ENCODE assay signal across 17 mouse cellular contexts in the genomic region with DNA sequence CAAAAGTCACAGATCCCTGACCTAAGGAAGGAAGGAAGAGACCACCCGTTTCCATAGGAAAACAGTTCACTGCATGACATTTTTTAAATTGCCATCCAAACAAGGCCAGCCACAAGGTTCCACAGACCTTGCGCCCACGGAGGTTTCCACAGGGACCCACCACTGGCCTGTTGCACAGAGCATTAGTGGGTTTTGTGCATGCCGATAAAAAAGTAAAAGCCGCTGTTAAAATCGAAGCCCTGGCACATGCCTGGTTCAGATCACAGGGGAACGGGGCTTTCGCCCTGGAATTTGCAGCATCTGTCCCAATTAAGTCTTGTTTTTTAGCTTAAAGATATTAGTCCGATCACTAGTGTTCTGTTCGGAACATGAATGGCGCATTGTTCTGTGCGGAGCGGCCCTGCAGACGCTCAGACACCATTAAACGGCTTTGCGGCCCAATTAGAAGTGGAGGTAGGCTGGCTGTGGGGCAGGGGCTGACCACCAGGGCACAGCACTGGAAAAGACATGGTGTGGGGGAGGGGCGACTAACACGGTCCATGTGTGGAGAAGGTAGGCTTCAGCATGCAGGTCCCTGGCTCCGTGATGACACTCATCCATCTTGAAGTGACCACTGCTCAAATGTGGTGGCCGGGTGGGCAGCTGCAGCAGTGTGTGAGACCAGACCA. TPM values are rescaled to one million over a fixed set of nuclear protein-coding genes. Genes with fewer than 3 reads are reported as not detected.
A peak's percentile ranks its signal among the peaks of the same experiment; 100 is the strongest.
DNase-seq lines count a peak whose midpoint lies in the region; ATAC-seq lines count a peak whose summit lies in the region.
"Had no signal": no experiment of that assay in that cellular context is flagged by ENCODE, and none has a peak within 500 bp of the region (broad histone marks: within the 10 kb centered on the region; RNA-seq: fewer than 3 reads in every experiment).

No protein-coding gene starts in this region.

- peaks cover 3% of the 10 kb centered on the region; the same call in 1 of the 2 replicates for H3K27me3 ChIP-seq in neural tube, embryonic 15.5 days (replicated peaks)
- peaks cover 8% of the 10 kb centered on the region for H3K27me3 ChIP-seq in embryonic facial prominence, embryonic 10.5 days (replicated peaks; ENCODE audit: low read depth, poor library complexity, severe bottlenecking)
- no peaks in the 10 kb centered on the region for H3K27me3 ChIP-seq in limb, embryonic 10.5 days (ENCODE audit: low read depth, poor library complexity, severe bottlenecking)
- H3K27me3 ChIP-seq: CH12.LX, Patski had no signal

- H3K27ac ChIP-seq in neural tube, embryonic 15.5 days (replicated peaks), result no peak overlapping the region
- H3K27ac ChIP-seq in embryonic facial prominence, embryonic 10.5 days (replicated peaks), result peak overlapping the region; percentile 69
- peak overlapping the region; percentile 88 for H3K27ac ChIP-seq in limb, embryonic 10.5 days
- H3K27ac ChIP-seq: heart, adult 2 months had no signal

- H3K36me3 ChIP-seq in neural tube, embryonic 15.5 days, result no peaks in the 10 kb centered on the region
- no peaks in the 10 kb centered on the region for H3K36me3 ChIP-seq in embryonic facial prominence, embryonic 10.5 days (replicated peaks)
- no peaks in the 10 kb centered on the region for H3K36me3 ChIP-seq in limb, embryonic 10.5 days

- WGBS in neural tube, embryonic 15.5 days, result 64% methylated on average over 20 of the region's 20 CpGs
- 38% methylated on average over 20 of the region's 20 CpGs for WGBS in embryonic facial prominence, embryonic 10.5 days
- 45% methylated on average over 20 of the region's 20 CpGs for WGBS in limb, embryonic 10.5 days

- peak; percentile 53 for DNase-seq in neural tube, embryonic 10.5 days (ENCODE audit: extremely low spot score, low spot score)
- DNase-seq in embryonic facial prominence, embryonic 10.5 days (ENCODE audit: low spot score), result peak; percentile 85
- peak; percentile 90 for DNase-seq in limb, embryonic 10.5 days (ENCODE audit: low spot score)
- DNase-seq in cerebellum, adult 9-10 months, result no peak
- DNase-seq in frontal cortex, postnatal 10 days (ENCODE audit: low spot score in 2 of 2), result no peak
- DNase-seq: cerebellum, adult 9-11 months; heart, postnatal 10 days; kidney, postnatal 14 days; liver, postnatal 0 days; right cerebral cortex, postnatal 14 days had no signal

- no peak overlapping the region for H3K4me2 ChIP-seq in neural tube, embryonic 15.5 days

- H3K4me3 ChIP-seq in neural tube, embryonic 15.5 days (replicated peaks), result no peak overlapping the region
- H3K4me3 ChIP-seq in embryonic facial prominence, embryonic 10.5 days, result no peak overlapping the region
- H3K4me3 ChIP-seq in limb, embryonic 10.5 days, result no peak overlapping the region
- H3K4me3 ChIP-seq: heart, adult 2 months had no signal

- H3K9me3 ChIP-seq in neural tube, embryonic 15.5 days (replicated peaks), result no peaks in the 10 kb centered on the region
- H3K9me3 ChIP-seq in embryonic facial prominence, embryonic 10.5 days, result no peaks in the 10 kb centered on the region
- H3K9me3 ChIP-seq in limb, embryonic 10.5 days (replicated peaks), result no peaks in the 10 kb centered on the region

- no peak overlapping the region for H3K9ac ChIP-seq in neural tube, embryonic 15.5 days (replicated peaks)
- H3K9ac ChIP-seq: liver, postnatal 0 days had no signal

- no peak for ATAC-seq in neural tube, embryonic 15.5 days (ENCODE audit: low FRiP score)
- no peak for ATAC-seq in cerebellum, adult (ENCODE audit: insufficient number of reproducible peaks, low FRiP score, low TSS enrichment)
- ATAC-seq: inflammation-experienced regulatory T-cells, adult 6 months; liver, postnatal 0 days; Patski had no signal

- 0 out of 2 replicates have a peak, but pooled peaks cover 7% of the 10 kb centered on the region for H3K4me1 ChIP-seq in neural tube, embryonic 15.5 days
- H3K4me1 ChIP-seq in embryonic facial prominence, embryonic 10.5 days, result peaks cover 47% of the 10 kb centered on the region
- peaks cover 55% of the 10 kb centered on the region for H3K4me1 ChIP-seq in limb, embryonic 10.5 days

RNA-seq across cellular contexts. Expression of a gene that starts 25.8 kb away (rescaled TPM):
- polyA plus RNA-seq in neural tube, embryonic 15.5 days (2015; fragmentation: Nextera tagmentation; extraction: Ambion mirVana), result not detected in 2 replicates
- polyA plus RNA-seq in embryonic facial prominence, embryonic 10.5 days (2016; fragmentation: Nextera tagmentation; extraction: Ambion mirVana), result not detected in 2 replicates
- not detected in 2 replicates for polyA plus RNA-seq in limb, embryonic 10.5 days (2016; fragmentation: Nextera tagmentation; extraction: Ambion mirVana)
- polyA plus RNA-seq: inflammation-experienced regulatory T-cells, adult 6 months; liver, postnatal 0 days; midbrain, postnatal 0 days; Patski had no signal

RNA-seq across cellular contexts. Expression of a gene that starts 56.8 kb away (rescaled TPM):
- polyA plus RNA-seq in neural tube, embryonic 15.5 days (2015; fragmentation: Nextera tagmentation; extraction: Ambion mirVana), result 7.7 and 9.0 TPM in 2 replicates
- 33.9 and 44.5 TPM in 2 replicates for polyA plus RNA-seq in embryonic facial prominence, embryonic 10.5 days (2016; fragmentation: Nextera tagmentation; extraction: Ambion mirVana)
- polyA plus RNA-seq in limb, embryonic 10.5 days (2016; fragmentation: Nextera tagmentation; extraction: Ambion mirVana), result 67.4 and 93.9 TPM in 2 replicates
- polyA plus RNA-seq: Patski had no signal

Comparison
In these comparisons a context has a peak if more than half of its experiments do, and no peak if none do; other contexts are left out.
1. DNase-seq: peak in neural tube, embryonic 10.5 days (single experiment), embryonic facial prominence, embryonic 10.5 days (single experiment) and limb, embryonic 10.5 days (single experiment); none in cerebellum, adult 9-10 months (single experiment) and frontal cortex, postnatal 10 days (0 of 2).